Mouse (Mus musculus): Measurements from ENCODE around the gene Mettl22.

DNA sequence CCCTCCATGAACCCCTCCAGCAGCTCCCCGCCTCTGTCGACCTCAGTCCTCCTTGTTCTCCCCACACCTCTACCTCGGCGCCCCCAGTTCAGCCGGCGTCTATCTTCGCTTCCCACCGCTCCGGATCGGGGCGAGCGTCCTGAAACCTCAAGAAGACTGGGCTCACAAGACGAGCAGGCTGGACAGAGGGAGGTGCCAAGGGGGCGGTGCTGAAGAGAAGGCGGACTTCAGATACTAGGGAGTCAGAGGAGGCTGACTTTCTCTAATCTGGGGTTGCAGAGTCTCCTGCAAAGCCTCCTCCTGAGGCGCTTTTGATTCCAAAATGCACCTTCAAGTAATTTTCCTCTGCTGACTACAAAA lies 45.6 kb upstream of the Mettl22 start, which contains the start of gene Tmem114:
- TF ChIP-seq CTCF (IDR thresholded peaks at IDR 0.05) = no peak
- no peak for TF ChIP-seq EP300 (IDR thresholded peaks at IDR 0.05; ENCODE audit: insufficient read depth, low read depth, low read length)
